Mouse (Mus musculus) hindbrain, postnatal 0 days (tissue): ENCODE results near the gene Lmln. TPM values are rescaled to one million over a fixed set of nuclear protein-coding genes. Genes with fewer than 3 reads are reported as not detected.

ENCODE experiments used
- ATAC-seq: fragments of 200-750 bp; cut with Nextera tagmentation; 2 replicates; pipeline ENCODE4 v1.8.0; 2017; ENCODE audit warnings: mild to moderate bottlenecking, moderate TSS enrichment, moderate library complexity
- DNase-seq: peaks from one replicate; pipeline ENCODE4 v3.0.0-alpha.2; 2015; ENCODE audit warnings: low spot score
- H3K27ac ChIP-seq: fragments of 300-500 bp; sonication (generic); 2 replicates; pipeline ENCODE4 v1.5.1; 2014; ENCODE audit warnings: mild to moderate bottlenecking
- H3K27me3 ChIP-seq: fragments of 300-500 bp; sonication (generic); 2 replicates; pipeline ENCODE4 v1.6.1; 2014; ENCODE audit warnings: low read length, mixed read lengths; ENCODE audit not compliant: insufficient read depth
- H3K36me3 ChIP-seq: fragments of 300-500 bp; sonication (generic); 2 replicates; pipeline ENCODE4 v1.6.1; 2014; ENCODE audit warnings: low read length, mixed read lengths; ENCODE audit not compliant: insufficient read depth
- H3K4me1 ChIP-seq: fragments of 300-500 bp; sonication (generic); 2 replicates; pipeline ENCODE4 v1.6.1; 2014; ENCODE audit warnings: antibody characterized with exemption, low read length, mixed read lengths; ENCODE audit not compliant: insufficient read depth
- H3K4me2 ChIP-seq: fragments of 300-500 bp; sonication (generic); 2 replicates; pipeline ENCODE4 v1.6.1; 2014; ENCODE audit warnings: low read depth, mild to moderate bottlenecking, low read length, moderate library complexity, mixed read lengths
- H3K4me3 ChIP-seq: fragments of 300-500 bp; sonication (generic); 2 replicates; pipeline ENCODE4 v1.5.1; 2014; ENCODE audit warnings: low read length
- H3K9ac ChIP-seq: fragments of 300-500 bp; sonication (generic); replicated peaks from 2 replicates; pipeline ENCODE4 v1.6.1; 2014; ENCODE audit warnings: mild to moderate bottlenecking, low read length, moderate library complexity, mixed read lengths
- H3K9me3 ChIP-seq: fragments of 300-500 bp; sonication (generic); 2 replicates; pipeline ENCODE4 v1.6.1; 2016; ENCODE audit warnings: low read length, mixed read lengths
- CTCF ChIP-seq: IDR thresholded peaks from 2 replicates; pipeline ENCODE4 v1.5.1; 2016; ENCODE audit warnings: antibody characterized with exemption, control low read depth, low read depth
- WGBS: fragments of 180-500 bp; shearing (Covaris S2); extraction: QIAGEN DNeasy Blood & Tissue Kit; methylation state at CpG from one replicate; pipeline ENCODE4 v1.1.7; 2014; 5-methylcytosine and 5-hydroxymethylcytosine counted together
- polyA plus RNA-seq: library from polyadenylated mRNA; unstranded; fragments of >200 nt; fragmentation: Nextera tagmentation; extraction: Ambion mirVana; gene quantifications from 2 replicates; pipeline ENCODE4 v1.2.1, GENCODE M21; 2015
- total RNA-seq: library from RNA; depleted of rRNA; stranded (reverse); fragments of >200 nt; gene quantifications from 2 replicates; pipeline ENCODE4 v1.2.3, GENCODE M21; 2014; rRNA removed

Lmln gene
- total RNA-seq, result 5.2 and 6.1 TPM in 2 replicates
- 2.5 and 3.1 TPM in 2 replicates for polyA plus RNA-seq

- 0 out of 2 replicates have a peak, but pooled peaks cover 5% of the 10 kb centered on the region for H3K4me1 ChIP-seq
- H3K27me3 ChIP-seq, result no peaks in the 10 kb centered on the region
- no peaks in the 10 kb centered on the region for H3K9me3 ChIP-seq
- ATAC-seq, result peak; percentile 98
- DNase-seq, result peak; percentile 97
- peak within 1 kb of the TSS; percentile 89 for H3K4me2 ChIP-seq
- H3K36me3 ChIP-seq, result peaks cover 21% of the 10 kb centered on the region; the same call in 1 of the 2 replicates
- 1% methylated on average over 56 of the region's 64 CpGs for WGBS
- H3K4me3 ChIP-seq, result peak within 1 kb of the TSS; percentile 75
- peak within 1 kb of the TSS; percentile 78 for H3K9ac ChIP-seq
- no peak for TF ChIP-seq CTCF
- H3K27ac ChIP-seq, result peak within 1 kb of the TSS; percentile 69
Observed at GRCm38 (mm10) chr16:33062024-33062681, at the start of gene Lmln. Lmln (plus strand) TSS chr16:33062521.

- no peak for ATAC-seq
- H3K36me3 ChIP-seq, result peaks cover 40% of the 10 kb centered on the region; the same call in 1 of the 2 replicates
Observed at GRCm38 (mm10) chr16:33013801-33014200, 48.5 kb upstream of the Lmln start.

GRCm38 (mm10) chr16:33014921-33015320, 47.4 kb upstream of the Lmln start:
- WGBS, result 87% methylated on average over 1 of the region's 1 CpGs
- Histone ChIP-seq H3K9me3 (no peaks in the 10 kb centered on the region), H3K27me3 (no peaks in the 10 kb centered on the region), H3K4me1 (no peaks in the 10 kb centered on the region), H3K4me2 (no peak overlapping the region), H3K36me3 (peaks cover 31% of the 10 kb centered on the region; the same call in 1 of the 2 replicates), H3K4me3 (no peak overlapping the region), H3K27ac (no peak overlapping the region), H3K9ac (no peak overlapping the region)
- TF ChIP-seq CTCF, result no peak
- ATAC-seq (no peak), DNase-seq (no peak)

More at GRCm38 (mm10) chr16:33013801-33014200, 48.5 kb upstream of the Lmln start:
- H3K27ac ChIP-seq, result no peak overlapping the region
- H3K9ac ChIP-seq, result no peak overlapping the region
- 92% methylated on average over 5 of the region's 5 CpGs for whole genome bisulfite sequencing
- DNase-seq, result no peak
- H3K27me3 ChIP-seq, result no peaks in the 10 kb centered on the region
- H3K4me2 ChIP-seq, result no peak overlapping the region
- H3K4me1 ChIP-seq, result no peaks in the 10 kb centered on the region
- H3K4me3 ChIP-seq, result no peak overlapping the region
- no peak for TF ChIP-seq CTCF
- no peaks in the 10 kb centered on the region for H3K9me3 ChIP-seq

GRCm38 (mm10) chr16:33015396-33015907, 46.9 kb upstream of the Lmln start:
- no peak overlapping the region for H3K4me2 ChIP-seq
- H3K27me3 ChIP-seq, result no peaks in the 10 kb centered on the region
- no peak for TF ChIP-seq CTCF
- H3K27ac ChIP-seq, result no peak overlapping the region
- no peak for DNase-seq
- H3K9me3 ChIP-seq, result no peaks in the 10 kb centered on the region
- peaks cover 25% of the 10 kb centered on the region; the same call in 1 of the 2 replicates for H3K36me3 ChIP-seq
- no peak overlapping the region for H3K4me3 ChIP-seq
- 95% methylated on average over 3 of the region's 3 CpGs for WGBS
- ATAC-seq, result no peak
- H3K9ac ChIP-seq, result no peak overlapping the region
- no peaks in the 10 kb centered on the region for H3K4me1 ChIP-seq

- WGBS, result 93% methylated on average over 2 of the region's 2 CpGs
- Histone ChIP-seq H3K27me3 (no peaks in the 10 kb centered on the region), H3K36me3 (peaks cover 20% of the 10 kb centered on the region; the same call in 1 of the 2 replicates), H3K27ac (no peak overlapping the region), H3K4me2 (no peak overlapping the region), H3K4me3 (no peak overlapping the region), H3K4me1 (no peaks in the 10 kb centered on the region), H3K9me3 (no peaks in the 10 kb centered on the region), H3K9ac (no peak overlapping the region)
- DNase-seq, result no peak
- TF ChIP-seq CTCF, result no peak
- ATAC-seq, result no peak
Observed at GRCm38 (mm10) chr16:33015986-33016385, 46.3 kb upstream of the Lmln start.

- H3K36me3 ChIP-seq, result peaks cover 14% of the 10 kb centered on the region; the same call in 1 of the 2 replicates
- ATAC-seq, result no peak
- no peaks in the 10 kb centered on the region for H3K9me3 ChIP-seq
- no peak for TF ChIP-seq CTCF
- H3K9ac ChIP-seq, result no peak overlapping the region
- H3K4me3 ChIP-seq, result no peak overlapping the region
- no peak overlapping the region for H3K27ac ChIP-seq
- WGBS, result 94% methylated on average over 5 of the region's 5 CpGs
- H3K27me3 ChIP-seq, result no peaks in the 10 kb centered on the region
- no peak overlapping the region for H3K4me2 ChIP-seq
- no peak for DNase-seq
- no peaks in the 10 kb centered on the region for H3K4me1 ChIP-seq
Observed at GRCm38 (mm10) chr16:33017677-33018349, 44.5 kb upstream of the Lmln start.
